Mouse (Mus musculus): ENCODE data around the gene A930002H24Rik.
"Not testable (repeated sequence)": the region's sequence is repeated elsewhere in the genome, so short reads cannot be mapped to it uniquely, and the experiment has no call there.

Gene A930002H24Rik

DNA sequence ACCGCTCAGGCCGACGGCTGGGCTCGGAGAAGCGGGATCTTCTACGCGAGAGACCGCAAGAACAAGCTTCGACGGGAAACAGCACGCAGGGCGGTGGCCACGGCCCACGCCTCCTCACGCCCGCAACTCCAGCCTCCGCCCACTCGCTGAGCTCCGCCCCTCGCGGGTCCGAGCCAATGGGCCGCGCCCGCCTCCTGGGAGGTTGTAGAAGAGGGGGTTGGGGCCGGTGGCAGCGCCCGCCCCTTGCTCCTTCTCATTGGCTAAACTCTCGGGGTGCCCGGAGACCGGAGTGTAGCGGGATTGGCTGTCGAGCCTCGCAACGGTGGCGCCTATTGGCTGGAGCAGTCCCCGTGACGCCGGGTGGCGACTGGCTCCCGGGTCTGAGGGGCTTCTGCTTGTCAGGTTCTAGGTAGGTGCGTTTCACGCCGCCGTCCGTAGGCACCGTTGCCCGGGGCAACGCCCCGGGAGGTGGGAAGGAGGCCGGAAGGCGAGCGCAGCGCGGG lies at the start of gene A930002H24Rik:
A930002H24Rik (minus strand) TSS at position 145 of the 503 bp plus-strand sequence.
- DNase-seq, result peak; percentile 99

DNA sequence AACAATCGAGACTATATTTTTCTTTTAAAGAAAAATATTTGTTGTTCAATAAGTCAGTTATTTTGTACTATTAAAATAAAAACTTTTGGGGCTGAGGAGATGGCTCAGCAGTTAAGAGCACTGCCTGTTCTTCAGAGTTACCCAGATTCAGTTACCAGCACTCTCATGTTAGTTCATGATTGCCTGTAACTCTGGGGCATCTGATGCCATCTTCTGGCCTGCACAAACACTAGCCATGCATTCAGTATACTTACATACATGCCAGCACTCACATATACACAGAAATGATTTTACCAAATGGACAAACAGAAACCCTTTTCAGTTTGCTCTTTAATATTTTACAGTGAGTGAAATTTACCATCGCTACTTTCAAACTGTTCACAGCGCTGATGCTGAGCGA lies 45.7 kb upstream of the A930002H24Rik start:
- no peak for DNase-seq

DNA sequence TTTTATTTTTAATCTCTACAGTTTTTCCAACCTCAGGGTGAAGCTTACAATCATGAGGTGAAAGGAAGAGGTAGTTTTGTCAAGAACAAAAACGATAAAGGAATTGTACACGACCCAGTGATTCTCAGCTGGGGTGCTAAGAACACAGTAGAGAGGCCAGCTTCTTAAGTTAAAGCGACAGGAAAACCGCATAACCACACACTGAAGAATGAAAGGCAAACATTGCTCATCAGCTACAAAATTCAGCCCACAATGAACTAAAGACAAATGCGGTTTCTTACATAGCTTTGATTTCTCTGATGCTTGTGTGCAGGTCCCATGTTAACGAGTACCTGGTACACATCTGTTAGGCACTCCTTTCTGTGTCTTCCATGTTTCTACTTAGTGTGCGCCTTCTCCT lies 33.5 kb upstream of the A930002H24Rik start:
- DNase-seq, result no peak

DNA sequence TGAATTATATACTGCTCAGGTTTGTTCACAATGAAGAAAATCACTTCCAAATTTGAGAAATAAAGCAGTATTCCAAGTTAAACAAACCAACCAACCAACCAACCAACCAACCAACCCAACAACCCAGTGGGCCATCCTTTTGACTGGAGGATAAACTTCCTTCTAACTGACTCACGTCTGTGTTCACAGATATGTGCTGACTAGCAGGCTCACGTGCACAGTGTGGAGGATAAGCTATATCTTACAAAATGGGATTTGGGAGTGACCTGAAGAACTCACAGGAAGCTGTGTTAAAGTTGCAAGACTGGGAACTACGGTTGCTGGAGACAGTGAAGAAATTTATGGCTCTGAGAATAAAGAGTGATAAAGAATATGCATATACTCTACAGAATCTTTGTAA lies 32.2 kb upstream of the A930002H24Rik start:
- DNase-seq, result no peak

DNA sequence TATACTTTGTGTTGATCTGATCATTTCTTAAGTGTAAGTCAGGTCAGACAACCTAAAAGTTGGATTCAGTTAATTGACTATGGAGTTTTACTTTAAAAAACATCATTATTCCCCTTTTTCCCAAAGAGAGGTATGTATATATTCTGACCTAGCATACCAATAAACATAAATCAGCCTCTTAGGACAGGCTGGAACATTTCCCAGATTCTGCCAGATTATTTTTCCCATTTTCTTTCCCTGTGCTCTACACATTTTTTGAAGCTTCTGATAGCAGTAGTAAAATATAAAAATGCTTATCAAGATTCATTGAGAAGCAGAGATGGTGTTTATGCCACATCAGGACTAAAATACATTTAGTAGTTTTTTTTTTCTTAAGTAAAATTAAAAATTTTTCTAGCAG lies 27.0 kb upstream of the A930002H24Rik start:
- DNase-seq, result no peak

DNA sequence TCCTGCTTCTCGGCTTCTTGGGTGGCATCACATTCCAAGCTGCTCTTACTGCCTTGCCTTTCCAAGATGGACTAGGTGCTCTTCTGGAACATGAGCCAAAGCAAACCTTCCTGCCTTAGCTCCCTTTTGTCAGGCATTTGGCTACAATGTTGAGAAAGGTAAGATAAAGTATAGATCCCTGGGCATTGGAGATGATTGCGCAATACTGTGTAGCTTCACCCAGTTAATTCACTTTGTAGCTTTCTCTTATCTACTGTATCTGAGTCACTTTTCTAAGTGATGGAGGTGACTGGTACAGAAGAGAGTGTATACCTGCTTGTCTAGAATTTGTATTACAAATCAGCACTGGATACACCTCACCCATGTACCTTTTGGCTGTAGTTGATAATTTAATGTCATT lies 23.4 kb upstream of the A930002H24Rik start:
- no peak for DNase-seq

DNA sequence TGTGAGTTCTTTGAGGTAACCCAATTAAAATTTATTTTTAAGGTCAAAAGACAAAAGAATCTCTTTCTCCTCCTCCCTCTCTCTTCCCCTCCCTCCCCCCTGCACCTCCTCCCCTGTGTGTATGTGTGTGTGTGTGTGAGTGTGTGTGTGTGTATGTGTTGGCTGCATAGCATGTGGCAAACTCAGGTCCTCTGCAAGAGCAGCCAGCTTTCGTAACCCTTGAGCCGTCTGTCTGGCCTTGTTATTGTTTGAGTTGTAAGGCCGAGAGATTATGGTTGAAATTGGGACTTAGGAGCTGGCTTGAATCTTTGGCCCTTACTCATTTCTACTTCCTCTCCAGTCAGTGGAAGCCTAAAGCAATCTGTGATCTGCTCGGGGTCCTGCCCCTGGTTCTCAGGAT lies 16.4 kb upstream of the A930002H24Rik start:
- DNase-seq, result no peak

DNA sequence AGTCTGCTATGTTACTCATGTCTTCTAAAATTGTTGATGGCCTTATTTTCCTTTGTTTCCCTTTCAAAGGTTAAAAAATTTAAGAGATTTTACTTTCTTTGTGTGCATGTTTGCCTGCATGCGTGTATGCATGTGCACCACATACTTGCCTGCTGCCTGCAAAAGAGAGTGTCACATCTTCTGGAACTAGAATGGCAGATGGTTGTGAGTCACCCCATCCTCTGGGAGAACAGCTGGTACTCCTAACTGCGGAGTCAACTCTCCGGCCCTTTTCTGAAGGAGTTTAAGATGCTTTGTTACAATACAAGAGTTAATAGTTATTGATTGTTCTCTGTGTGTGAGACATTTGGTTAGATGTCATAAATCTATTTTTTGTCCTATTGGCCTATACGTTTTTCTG lies 15.3 kb upstream of the A930002H24Rik start:
- peak; percentile 20 for DNase-seq

DNA sequence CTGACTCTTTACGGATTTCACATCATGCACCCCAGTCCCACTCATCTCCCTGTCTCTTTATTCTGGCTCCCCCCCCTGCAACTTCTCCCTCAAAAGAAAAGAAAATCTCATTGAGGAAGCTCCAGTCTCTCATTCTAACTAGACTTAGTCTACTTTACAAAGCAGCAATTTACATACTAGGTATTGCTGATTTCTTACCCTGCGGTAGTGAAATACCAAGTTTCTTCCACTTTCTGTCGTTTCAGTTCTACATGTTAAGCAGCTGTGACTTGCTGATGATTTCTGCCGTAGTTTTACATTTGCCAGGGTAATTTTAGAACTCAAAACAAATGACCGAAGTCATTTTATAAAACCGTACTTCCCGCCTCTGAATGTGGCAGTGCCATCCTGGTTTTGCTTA lies 8.2 kb upstream of the A930002H24Rik start:
- DNase-seq, result no peak

DNA sequence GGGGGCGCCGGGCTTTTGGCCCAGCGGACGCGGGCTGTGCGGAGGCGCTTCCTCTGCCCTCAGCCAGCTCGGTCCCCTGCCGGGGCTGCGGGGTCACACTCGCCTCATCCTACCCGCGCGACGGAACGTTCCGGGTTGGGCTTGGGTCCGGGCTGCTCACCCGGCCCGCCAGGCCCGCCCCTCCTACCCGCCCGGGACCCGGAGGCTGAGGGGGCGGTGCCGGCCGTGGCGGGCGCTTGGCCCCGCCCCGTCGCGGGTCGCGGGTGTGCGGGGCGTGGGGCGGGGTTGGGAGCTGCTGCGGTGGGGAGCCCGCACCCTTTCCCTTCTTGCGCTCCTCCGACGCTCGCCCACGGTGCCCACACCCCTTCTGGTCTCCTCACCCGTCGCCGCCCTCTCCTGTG lies 580 bp upstream of the A930002H24Rik start:
- no peak for DNase-seq

DNA sequence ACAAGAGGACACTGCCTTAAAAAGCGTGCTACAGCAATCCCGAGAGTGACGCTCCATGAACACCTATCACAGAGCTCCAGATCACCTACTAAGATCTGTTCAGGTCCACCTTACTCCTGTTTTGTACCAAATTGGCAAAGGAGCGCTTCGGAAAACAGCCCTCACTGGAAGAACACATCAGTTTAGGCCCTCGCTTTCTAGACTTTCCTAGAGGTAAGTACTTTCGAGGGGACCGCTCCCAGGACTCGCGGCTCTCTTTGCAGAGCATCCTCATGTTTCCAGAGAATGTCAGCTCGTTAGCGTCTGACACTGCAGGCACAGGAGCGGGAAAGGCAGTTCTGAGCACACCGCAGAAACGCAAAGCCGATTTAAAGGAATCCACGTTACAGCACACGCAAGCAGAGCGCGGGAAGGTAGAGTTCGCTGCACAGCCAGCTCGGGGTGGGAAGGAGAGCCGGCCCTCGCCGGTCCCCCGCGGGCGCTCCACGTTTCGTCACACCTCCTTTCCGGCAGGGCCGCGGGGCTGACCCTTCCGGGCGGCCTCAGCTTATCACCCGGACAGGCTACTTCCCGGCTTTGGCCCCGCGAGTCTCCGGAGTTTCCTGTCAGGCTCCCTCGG lies 470 bp downstream of the A930002H24Rik start, which contains the start of gene Fer:
Fer (plus strand) TSS at position 51 of the 619 bp plus-strand sequence.
- DNase-seq, result peak; percentile 4

DNA sequence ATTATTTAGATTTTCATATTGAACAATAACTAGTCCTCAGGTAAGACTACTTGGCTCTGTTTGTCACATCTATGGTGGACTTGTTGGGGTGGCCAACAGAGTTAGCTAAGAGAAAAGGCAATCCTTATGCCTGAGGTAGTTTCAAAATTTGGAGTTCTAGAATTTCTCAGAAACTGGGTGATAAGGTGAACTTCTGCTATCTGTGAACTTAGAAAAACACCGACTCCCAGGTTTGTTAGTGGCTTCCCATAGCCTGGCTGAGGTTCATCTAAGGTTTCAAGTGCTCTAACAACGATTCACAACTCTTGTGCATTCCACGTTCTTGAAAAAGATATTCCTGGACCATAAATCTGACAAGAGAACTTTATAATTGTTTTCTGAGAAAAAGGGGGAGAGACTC lies 1.2 kb downstream of the A930002H24Rik start:
- no peak for DNase-seq

DNA sequence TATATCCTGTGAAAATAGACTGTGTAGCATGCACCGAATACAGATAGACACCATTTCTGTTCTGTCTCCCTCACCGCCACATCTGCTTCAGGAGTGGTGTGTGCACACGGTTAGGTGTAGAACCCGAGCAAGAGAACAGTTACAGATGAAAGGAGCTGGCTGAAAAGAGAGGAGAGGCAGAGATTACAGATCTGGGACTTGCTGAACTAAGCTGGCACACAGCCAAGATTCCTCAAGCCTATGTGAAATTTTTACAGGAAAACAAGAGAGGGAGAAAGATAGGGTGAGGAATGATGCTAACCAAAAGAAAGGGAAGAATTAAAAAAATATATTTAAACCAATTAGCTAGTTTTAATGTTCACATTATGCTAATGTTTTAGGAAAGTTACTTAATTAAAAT lies 2.6 kb downstream of the A930002H24Rik start:
- DNase-seq, result no peak

DNA sequence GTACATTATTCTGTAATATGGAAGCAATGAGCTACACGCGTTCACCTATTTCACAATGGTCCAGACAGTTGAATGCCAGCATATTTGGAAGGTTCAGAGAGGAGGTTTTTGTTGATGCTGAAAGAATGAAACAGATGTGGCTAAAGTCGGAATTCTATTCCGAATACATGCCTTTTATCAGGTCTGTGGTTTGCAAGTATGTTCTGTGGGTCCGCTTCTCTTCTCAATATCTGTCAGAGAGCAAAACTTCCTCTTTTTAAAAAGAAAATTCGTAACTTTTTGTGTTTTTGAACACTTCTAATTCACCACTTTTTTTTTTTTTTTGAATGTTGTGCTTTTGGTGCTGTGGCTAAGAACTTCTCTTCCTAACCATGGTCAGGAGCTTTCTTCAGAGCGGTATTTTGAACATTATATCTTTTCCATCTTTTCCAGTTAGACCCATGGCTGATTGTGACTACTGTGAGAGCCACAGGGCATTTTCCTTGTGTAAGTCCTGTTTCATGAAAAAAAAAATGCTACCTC lies 6.5 kb downstream of the A930002H24Rik start:
- no peak for DNase-seq

DNA sequence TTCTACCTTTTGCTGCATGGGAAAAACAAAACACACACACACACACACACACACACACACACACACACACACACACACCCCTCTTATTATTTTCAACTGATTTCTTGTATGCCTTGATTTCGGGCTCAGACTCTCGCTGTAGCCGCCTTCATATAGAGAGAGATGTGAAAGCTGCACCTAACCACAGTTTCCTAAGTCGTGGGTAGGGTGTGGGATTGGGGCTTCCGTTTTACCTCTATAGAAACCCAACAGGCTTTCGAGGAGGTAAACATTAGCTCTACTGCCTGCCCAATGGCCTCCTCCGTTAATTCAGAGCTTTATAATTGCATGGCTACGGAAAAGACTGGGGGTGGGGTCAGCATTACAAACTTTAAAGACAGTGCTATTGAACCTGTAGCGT lies 13.6 kb downstream of the A930002H24Rik start:
- no peak for DNase-seq

DNA sequence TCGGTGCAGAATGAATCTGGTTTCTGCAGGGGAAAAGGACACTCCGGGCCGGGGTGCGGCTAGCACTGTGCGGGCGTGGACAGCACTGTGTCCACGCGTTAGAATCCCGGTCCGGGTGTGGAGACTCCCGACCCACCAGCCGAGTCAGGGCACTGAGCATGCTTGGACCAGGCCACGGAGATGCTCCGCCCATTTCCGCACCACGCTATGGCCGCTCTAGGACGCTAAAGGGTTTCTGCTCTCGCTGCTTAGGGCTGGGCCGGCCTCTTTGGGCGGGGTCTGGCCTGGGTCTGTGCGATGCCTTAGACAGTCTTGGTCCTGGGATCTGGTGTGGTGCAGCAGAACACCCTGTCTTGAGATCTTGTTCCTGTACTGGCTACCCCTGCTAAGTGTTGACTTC lies 14.0 kb downstream of the A930002H24Rik start:
- DNase-seq, result peak; percentile 86

DNA sequence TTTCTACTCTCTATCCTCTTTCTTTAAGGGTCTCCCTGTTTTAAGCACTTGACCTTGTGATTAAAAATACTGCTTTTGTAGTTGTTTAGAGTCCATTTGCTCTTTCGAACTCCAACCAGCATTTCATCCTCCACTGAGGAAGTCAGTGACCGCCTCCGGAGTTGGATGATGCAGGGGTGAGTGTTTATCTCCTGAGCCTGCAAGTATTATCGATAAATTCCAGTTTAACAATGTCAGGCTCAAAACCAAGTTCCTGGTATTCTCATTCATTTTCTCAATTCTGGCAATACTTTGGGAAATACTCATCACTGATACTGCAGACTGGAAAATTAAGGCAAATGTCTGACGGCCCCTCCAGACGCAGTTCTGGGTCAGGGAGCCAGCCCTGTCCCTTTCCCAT lies 14.4 kb downstream of the A930002H24Rik start:
- no peak for DNase-seq

DNA sequence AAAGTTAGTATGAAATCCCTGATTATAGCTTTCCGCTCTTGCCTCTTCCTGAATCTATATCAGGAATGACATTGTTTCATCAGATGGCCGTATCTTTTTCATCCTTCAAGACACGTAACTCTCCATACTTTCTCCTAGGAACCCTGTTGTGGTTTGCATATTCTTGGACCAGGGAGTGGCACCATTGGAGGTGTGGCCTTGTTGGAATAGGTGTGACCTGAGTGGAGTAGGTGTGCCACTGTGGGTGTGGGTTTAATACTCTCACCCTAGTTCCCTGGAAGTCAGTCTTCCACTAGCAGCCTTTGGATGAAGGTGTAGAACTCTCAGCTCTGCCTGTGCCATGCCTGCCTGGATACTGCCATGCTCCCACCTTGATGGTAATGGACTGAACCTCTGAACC lies 17.8 kb downstream of the A930002H24Rik start:
- DNase-seq, result not testable (repeated sequence)

DNA sequence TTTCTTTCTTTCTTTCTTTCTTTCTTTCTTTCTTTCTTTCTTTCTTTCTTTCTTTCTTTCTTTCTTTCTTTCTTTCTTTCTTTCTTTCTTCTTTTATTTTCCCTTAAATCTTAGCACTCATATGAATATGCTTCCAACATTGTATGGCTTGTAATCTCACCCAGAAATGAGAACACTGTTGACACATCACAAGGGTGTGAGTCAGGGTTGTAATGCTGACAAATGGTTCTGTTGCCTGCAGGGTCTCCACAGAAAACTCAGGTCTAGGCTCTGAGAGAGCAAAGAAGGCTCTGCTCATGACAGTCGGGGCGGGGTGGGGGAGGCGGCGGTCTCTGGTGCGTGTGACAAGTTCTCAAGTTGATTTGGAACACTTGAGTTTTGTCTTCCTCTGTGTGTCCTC lies 18.7 kb downstream of the A930002H24Rik start:
- DNase-seq, result no peak

DNA sequence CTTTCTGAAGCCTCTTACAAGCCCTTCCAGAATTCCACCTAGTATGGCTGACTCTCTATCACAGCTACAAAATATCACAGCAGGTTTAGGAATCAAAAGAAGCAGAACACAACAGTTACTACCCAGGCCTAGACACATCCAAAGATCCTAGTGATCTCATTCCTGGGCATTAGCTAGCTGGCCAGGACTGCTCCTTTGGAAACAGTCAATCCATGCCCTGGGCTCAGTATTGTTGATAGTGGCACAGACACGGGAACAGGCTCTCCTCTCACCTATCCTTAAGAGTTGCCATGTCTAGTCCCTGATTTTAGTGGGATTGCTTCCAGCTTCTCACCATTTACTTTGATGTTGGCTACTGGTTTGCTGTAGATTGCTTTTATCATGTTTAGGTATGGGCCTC lies 21.4 kb downstream of the A930002H24Rik start:
- DNase-seq, result no peak

DNA sequence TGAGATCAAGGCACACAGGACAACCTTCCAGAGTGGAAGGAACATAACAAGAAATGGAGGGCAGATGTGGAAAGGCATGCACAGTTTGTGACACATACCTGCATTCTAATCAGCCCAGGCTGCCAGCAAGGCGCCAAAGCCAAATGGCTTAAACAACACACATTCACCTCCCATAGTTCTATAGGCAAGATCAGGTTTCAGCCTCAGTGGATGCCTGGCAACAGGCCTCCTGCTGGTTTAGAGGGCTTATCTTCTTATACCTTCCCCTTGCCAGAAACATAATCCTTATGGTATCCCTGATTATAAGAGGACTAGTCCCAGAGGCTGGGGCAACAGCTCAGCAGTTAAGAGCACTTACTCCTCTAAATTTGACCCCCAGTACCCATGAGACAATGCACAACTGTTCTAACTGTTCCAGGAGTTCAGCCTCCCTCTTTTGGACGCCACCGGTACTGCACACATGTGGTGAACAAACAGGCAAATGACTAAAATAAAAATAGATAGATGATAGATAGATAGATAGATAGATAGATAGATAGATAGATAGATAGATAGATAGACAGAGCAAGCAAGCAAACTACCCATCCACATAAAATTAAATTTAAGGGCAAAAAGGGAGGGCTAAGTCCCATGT lies 23.8 kb downstream of the A930002H24Rik start:
- DNase-seq, result no peak

DNA sequence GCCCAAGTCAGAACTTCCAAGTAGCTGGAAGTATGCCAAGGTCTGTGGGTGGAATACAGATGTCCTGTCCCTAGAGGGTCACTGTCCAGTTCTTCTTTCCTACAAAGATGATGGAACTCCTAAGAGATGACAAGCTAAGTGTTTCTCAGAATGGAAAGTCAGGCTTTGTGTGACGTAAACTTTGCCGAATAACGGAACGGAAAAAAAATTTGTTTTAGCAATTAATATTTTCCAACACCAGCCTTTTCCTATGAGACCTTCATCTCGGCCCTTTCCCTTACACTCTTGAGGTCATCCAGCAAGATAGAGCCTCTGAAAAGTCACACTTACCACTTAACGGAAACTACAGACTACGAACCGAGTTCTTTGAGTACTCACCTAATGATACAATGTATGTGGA lies 25.4 kb downstream of the A930002H24Rik start:
- no peak for DNase-seq

DNA sequence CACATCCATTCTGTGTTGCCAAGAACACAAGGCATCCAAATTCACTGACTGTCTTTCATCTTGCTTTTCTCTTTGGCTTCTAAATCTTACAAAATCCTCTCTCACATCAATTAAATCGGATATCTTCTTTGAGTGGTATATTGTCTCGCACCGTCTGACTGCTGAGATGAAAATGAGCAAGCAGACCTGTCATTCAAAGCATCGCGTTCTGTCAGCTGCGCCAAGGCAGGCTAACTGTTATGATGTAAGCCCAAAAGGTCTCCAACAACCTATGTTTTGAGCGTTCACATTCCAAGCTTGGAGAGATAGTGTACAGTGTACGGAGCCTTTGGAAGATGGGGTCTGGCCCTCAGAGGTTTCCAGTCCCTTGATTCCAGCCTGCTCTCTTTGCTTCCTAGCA lies 26.9 kb downstream of the A930002H24Rik start:
- no peak for DNase-seq

DNA sequence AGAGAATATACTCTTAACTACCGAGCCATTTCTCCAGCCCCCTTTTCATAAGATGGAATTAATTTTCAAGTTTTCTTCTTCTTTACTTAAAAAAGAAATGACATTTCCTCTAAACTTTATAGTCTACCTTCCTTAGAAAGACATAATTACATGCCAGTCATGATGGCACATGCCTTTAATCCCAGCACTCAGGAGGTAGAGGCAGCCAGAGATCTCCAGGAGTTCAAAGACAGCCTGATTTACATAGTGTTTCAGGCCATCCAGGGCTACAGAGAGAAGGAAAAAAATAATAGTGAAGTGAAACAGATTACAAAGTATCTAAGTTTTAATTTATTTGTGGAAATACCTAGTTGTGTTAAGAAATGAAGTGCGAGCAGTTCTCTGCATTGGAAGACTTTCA lies 27.4 kb downstream of the A930002H24Rik start:
- DNase-seq, result no peak

DNA sequence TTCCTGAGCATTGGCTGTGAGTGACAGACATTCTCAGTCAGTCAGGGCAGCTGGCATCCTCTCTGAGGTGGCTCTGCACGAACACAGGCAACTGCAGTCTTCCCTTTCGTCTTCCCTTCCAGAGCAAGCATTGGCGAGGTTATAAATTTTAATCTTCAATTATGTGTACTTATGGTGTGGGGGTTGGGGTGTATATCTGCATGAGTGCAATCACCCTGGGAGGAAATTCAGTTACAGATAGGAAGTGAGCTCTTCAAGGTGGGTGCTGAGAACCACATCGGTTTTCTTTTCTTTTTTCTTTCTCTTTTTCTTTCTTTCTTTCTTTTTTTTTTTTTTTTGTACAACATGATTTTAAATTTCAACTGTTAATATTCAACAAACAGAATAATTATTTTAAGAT lies 32.0 kb downstream of the A930002H24Rik start:
- DNase-seq, result no peak
